Mouse (Mus musculus) brown adipose tissue, adult 24 weeks (tissue): Measurements from ENCODE around the gene Arhgap10. TPM values are rescaled to one million over a fixed set of nuclear protein-coding genes. Genes with fewer than 3 reads are reported as not detected.
A peak's percentile ranks its signal among the peaks of the same experiment; 100 is the strongest.

Source experiments
- H3K27ac ChIP-seq: fragments of 200-500 bp; replicated peaks from 2 replicates; pipeline ENCODE4 v1.5.1; 2012; ENCODE audit warnings: low read depth, mild to moderate bottlenecking, low read length
- H3K4me1 ChIP-seq: fragments of 200-500 bp; 2 replicates; pipeline ENCODE4 v1.6.1; 2012; ENCODE audit warnings: low read length, mixed read lengths; ENCODE audit not compliant: control insufficient read depth, insufficient read depth, insufficient read length
- H3K4me3 ChIP-seq: fragments of 200-500 bp; 2 replicates; pipeline ENCODE4 v1.5.1; 2012; ENCODE audit warnings: low read depth, mild to moderate bottlenecking, low read length, moderate library complexity; ENCODE audit not compliant: insufficient read depth
- polyA plus RNA-seq: library from polyadenylated mRNA; stranded (reverse); fragments of >200 nt; gene quantifications from 2 replicates; pipeline ENCODE4 v1.2.4, GENCODE M21; 2012; ENCODE audit not compliant: missing spikeins, insufficient read depth, insufficient read length

Gene Arhgap10
- polyA plus RNA-seq, 1 experiment: 9.1 TPM

DNA sequence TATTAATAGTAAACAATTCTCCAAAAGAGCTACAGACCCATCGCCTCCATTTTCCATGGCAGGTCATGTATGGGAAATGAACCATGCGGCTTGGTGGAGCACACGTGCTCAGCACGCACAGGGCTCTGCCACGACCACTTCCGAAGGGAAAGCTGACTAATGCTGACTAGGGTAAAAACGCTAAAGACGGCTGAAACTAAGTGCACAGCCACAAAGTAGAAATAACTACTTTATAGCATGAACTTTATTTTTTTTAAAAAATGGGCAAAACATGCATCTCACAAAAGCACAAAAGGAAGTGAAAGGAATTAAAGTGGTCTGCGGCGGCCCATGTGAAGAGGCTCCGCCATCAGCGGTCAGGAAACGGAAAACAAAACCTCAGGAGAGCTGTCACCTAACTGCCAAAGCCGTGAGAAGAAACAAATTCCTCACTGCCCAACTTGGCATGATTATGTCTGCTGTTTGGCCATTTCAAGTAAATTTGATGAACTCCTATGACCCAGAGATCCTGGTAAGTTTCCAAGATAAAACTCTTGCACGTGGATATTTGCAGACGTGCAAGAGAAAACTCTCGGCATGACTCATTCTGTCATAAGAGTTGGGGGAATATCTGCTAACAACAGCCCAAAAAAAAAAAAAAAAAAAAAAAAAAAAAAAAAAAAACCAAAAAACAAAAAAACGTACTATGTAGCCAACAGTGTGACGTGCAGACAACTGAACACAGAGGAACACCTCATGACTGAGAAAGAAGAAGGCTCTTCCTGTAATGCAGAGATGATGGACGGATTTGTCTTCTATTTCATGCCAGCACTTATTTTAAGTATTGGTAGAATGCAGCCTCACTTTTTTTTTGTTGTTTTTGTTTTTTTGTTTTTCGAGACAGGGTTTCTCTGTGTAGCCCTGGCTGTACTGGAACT is 66.0 kb downstream of the Arhgap10 start:
- H3K4me1 ChIP-seq: no peaks in the 10 kb centered on the region; the same call in 1 of the 2 replicates
- no peak overlapping the region; the same call in 1 of the 2 replicates for H3K27ac ChIP-seq

GRCm38 (mm10) chr8:77451052-77451451 is 66.7 kb downstream of the Arhgap10 start:
- Histone ChIP-seq H3K4me3 (no peak overlapping the region), H3K27ac (0 out of 2 replicates have a peak overlapping the region, but pooled peaks have one; percentile 4), H3K4me1 (no peaks in the 10 kb centered on the region; the same call in 1 of the 2 replicates)

More for the DNA sequence above, 66.0 kb downstream of the Arhgap10 start:
- no peak overlapping the region for H3K4me3 ChIP-seq

DNA sequence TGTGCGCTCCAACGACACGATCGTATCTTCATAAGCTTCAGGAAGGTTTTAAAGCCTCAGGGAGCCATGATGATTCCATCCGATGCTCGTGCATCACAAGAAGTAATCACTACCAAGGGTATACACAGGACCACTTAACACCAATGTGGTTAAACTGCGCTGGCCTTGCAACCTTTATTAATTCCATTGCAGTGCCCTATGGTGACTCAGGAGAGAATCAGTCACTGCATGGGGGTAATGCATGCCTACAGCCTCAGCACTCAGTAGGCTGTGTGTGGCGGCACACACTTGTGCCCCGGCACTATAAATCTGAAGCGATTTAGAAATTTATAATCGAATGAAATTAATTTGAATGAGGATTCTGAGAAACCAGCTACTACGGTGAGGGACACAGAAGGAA is 71.5 kb downstream of the Arhgap10 start:
- H3K4me1 ChIP-seq: no peaks in the 10 kb centered on the region; the same call in 1 of the 2 replicates
- H3K4me3 ChIP-seq: no peak overlapping the region
- H3K27ac ChIP-seq: no peak overlapping the region

DNA sequence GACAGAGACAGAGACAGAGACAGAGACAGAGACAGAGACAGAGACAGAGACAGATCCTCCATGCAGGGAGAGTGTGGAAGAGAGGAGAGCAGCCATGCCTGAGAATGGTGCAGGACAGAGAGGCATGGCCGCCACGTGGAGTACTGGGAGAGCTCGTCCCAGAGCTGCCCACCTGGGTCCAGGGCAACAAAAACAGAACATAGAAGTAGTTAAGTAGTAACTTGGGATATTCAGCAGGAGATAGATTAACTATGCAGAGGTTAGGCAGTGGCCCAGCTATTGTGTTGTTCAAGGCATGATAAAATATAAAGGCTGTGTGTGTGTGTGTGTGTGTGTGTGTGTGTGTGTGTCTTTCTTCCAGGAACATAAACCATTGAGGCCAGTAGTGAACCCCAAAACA is 72.1 kb downstream of the Arhgap10 start:
- no peak overlapping the region for H3K27ac ChIP-seq
- H3K4me1 ChIP-seq: no peaks in the 10 kb centered on the region; the same call in 1 of the 2 replicates
- H3K4me3 ChIP-seq: no peak overlapping the region

- no peak overlapping the region for H3K4me3 ChIP-seq
- no peaks in the 10 kb centered on the region; the same call in 1 of the 2 replicates for H3K4me1 ChIP-seq
- peak overlapping the region; percentile 46 for H3K27ac ChIP-seq
Observed at GRCm38 (mm10) chr8:77444166-77444870, 73.4 kb downstream of the Arhgap10 start.

GRCm38 (mm10) chr8:77442452-77442851 is 75.3 kb downstream of the Arhgap10 start:
- Histone ChIP-seq H3K27ac (peak overlapping the region; percentile 55), H3K4me3 (no peak overlapping the region), H3K4me1 (peaks cover 6% of the 10 kb centered on the region)

- peaks cover 10% of the 10 kb centered on the region for H3K4me1 ChIP-seq
Observed at GRCm38 (mm10) chr8:77440913-77441312, 76.8 kb downstream of the Arhgap10 start.

DNA sequence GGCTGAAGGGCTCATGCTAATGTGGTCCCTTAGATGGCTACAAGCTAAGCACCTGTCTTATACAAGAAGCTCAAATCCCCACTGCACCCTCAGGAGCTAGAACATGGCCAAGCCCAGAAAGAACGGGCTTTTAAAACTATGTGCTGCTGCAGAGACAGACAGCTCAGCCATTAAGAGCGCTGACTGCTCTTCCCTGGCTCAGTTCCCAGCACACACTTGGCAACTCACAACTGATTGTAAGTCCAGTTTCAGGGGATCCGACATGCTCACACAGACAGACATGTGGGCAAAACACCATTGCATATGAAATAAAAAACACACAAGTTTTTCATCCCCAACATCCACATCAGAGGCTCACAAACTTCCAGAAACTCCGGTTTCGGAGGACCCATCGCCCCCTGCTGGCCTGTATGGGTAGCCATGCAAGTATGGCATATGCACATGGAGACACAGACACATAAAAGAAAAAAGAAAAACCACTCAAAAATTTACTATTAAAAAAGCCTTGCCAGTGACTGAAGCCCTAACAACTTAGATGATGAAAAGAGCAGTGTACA is 77.4 kb downstream of the Arhgap10 start:
- H3K4me1 ChIP-seq: peaks cover 10% of the 10 kb centered on the region
- no peak overlapping the region for H3K27ac ChIP-seq

More at GRCm38 (mm10) chr8:77440913-77441312, 76.8 kb downstream of the Arhgap10 start:
- Histone ChIP-seq H3K4me3 (no peak overlapping the region), H3K27ac (no peak overlapping the region; the same call in 1 of the 2 replicates)

GRCm38 (mm10) chr8:77439670-77440069 is 78.1 kb downstream of the Arhgap10 start:
- Histone ChIP-seq H3K4me3 (no peak overlapping the region), H3K27ac (no peak overlapping the region), H3K4me1 (peaks cover 10% of the 10 kb centered on the region)

More for the DNA sequence above, 77.4 kb downstream of the Arhgap10 start:
- H3K4me3 ChIP-seq: no peak overlapping the region

DNA sequence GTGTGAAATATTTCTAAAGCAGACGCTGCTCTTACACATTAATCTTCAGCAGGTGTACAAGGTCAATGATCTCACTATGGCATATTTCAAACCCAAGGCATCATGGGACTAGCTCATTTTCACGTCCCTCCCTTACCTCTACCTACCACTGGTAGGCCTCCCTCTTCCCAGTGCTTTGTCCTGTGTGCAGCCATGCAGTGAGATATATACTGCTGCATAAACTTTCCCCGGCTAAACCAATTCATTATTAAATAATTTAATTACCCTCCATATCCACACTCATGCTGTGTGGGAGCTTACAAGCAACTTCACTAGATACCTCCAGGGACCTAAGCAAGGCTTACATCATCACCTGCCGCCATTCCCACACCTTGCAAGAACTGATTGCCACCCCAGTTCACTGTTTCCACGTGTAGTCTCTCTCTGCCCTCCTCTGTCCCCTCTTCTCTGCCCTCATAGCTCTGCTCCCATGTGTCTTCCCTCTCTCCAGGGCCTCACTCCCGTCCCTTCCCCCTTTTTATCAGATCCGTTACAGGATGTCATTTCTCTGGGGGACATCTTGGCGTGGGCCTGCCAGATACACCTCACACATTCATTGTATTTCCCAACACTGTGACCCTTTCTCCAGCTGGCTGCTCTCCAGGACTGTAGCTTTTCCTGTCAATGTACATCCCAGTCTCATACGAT is 79.8 kb downstream of the Arhgap10 start:
- H3K4me1 ChIP-seq: peaks cover 10% of the 10 kb centered on the region
- H3K4me3 ChIP-seq: no peak overlapping the region
- H3K27ac ChIP-seq: no peak overlapping the region

DNA sequence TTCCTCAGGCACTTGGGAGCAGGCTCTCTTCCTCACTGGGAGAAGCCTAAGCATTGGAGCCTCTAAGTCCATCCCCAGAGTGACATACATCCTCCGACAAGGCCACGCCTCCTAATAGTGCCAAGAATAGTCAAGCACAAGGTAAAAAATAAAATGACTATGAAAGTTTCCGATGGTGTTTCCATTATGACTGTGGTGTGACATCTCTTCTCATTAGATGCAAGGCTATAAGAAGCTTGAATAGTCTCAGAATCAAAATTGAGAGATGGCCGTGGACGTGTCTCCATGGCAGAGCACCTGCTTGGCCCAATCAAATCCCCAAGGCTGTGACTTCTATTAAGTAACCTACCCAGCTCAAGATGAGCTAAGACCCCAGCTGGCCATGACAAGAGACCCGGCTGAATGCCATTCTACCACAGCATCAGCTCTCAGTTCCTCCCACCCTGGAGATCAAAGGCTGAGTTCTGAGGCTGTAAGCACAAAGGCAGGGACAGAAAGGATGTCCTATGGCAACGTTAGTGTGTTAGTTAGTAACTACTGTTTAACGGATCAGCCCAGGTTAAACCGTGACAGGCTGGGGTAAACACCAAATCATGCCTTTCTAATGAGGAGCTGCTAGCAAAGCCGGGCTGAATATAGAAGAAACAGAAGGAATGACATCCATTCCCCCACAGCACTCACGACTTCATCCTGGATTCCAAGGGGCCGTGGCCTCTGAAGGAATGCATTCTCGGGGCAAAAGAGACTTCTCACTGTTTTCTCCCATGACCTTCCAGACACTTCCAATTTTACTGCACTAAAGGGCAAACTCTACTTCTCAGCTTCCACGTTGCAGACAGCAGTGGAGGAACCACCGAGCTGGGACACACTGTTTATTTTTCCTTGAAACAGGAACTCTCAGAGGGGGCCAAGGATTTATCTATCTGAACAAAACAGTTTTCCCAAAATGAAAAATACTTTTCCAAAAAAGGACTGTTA is 81.5 kb downstream of the Arhgap10 start:
- Histone ChIP-seq H3K4me1 (peaks cover 15% of the 10 kb centered on the region), H3K4me3 (no peak overlapping the region), H3K27ac (peak overlapping the region; percentile 69)

GRCm38 (mm10) chr8:77433221-77433620 is 84.5 kb downstream of the Arhgap10 start:
- peaks cover 12% of the 10 kb centered on the region; the same call in 1 of the 2 replicates for H3K4me1 ChIP-seq
- no peak overlapping the region for H3K27ac ChIP-seq
- H3K4me3 ChIP-seq: no peak overlapping the region

DNA sequence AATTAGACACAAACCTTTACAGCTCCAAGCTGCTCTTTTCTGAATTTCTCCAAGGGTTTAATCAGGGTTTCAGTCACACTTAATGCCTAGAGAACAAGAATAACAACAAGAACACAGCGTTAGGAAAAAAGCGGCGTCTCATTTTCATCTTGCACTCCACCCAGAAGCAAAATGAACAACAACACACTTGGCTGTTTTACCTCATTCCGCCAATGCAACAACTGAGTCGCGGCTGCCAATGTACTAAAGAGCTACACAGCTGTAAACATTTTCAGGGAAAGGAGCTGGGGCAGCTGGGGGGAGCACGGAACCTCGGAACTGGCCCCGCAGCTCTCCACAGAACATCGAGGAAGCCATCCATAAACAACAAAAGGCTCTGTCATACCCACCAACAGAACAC is 85.0 kb downstream of the Arhgap10 start:
- no peak overlapping the region for H3K27ac ChIP-seq
- no peak overlapping the region for H3K4me3 ChIP-seq
- peaks cover 9% of the 10 kb centered on the region; the same call in 1 of the 2 replicates for H3K4me1 ChIP-seq

DNA sequence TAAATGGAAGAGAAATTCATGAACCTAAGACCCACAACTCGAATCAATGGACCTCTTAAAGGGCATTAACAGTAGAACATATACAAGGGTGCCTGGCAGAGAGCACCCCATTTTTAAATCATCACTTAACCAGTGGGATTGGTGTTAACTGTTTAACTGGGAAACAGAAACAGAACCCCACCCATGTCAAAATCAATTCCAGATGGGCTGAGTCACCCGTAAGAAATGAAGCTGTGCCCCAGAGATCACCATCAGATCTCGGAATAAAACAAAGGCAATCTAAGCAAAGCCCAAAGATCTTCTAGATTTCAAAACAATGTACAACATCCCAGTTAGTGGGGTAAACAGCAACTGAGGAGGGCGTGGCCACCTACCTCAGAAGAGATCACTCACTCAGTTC is 89.3 kb downstream of the Arhgap10 start:
- H3K4me1 ChIP-seq: peaks cover 5% of the 10 kb centered on the region
- no peak overlapping the region for H3K4me3 ChIP-seq
- no peak overlapping the region for H3K27ac ChIP-seq
